Mouse (Mus musculus) adrenal gland, postnatal 25 days (tissue): ENCODE measurements around the gene Mt2. TPM values are rescaled to one million over a fixed set of nuclear protein-coding genes. Genes with fewer than 3 reads are reported as not detected.

Experiments used
- DNase-seq: peaks from one replicate; pipeline ENCODE4 v3.0.0; 2021; ENCODE audit warnings: mixed read lengths
- total RNA-seq: library from RNA; stranded (reverse); gene quantifications from 2 replicates; pipeline ENCODE4 v1.2.3, GENCODE M21; 2021

Gene Mt2
- total RNA-seq, 1 experiment from 2014 or later: 81.5 TPM

- DNase-seq: peak; percentile 27
Measured at GRCm38 (mm10) chr8:94199202-94199869, 26.9 kb downstream of the Mt2 start.

GRCm38 (mm10) chr8:94204043-94204442 lies 31.6 kb downstream of the Mt2 start:
- no peak for DNase-seq

DNA sequence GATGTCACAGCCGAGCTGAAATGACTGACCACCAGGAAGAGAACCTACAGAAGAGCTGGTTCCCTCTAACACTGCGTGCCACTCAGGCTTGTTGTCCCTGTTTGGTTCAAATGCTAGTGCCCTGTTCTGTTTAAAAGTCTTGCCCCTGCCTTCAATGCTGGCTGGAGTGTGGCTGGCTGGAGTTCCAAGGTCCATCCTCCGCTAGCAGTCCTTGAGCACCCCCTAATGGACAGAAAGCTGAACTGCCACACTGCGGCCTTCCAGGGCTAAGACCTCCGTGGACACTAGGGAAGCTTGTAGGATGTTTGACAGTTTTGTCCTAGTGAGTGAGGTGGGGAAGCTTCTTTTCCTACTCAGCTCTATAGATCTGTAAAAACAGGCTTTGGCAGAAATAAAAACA lies 33.3 kb downstream of the Mt2 start:
- peak; percentile 70 for DNase-seq

- DNase-seq: no peak
Measured at GRCm38 (mm10) chr8:94206256-94206655, 33.8 kb downstream of the Mt2 start.

- no peak for DNase-seq
Measured at GRCm38 (mm10) chr8:94207491-94207890, 35.0 kb downstream of the Mt2 start.

DNA sequence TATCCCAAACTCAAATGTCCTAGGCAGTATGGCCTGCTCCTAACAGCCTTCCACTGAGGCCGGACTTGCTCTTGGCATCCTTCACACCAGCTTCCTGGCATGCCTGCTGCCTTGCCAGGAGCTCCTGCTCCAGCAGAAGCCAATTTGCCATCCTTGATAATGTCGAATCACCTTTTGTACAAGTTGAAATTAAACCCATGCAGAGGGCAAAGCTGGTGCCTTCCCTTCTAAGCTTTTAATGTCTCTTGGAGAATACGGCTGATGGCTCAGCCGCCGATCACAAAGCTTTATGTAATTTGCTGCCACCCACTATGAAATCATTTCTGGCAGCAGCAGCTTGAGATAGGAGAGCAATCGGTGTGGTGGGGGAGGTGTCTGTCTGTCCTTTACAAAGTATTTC lies 37.2 kb downstream of the Mt2 start:
- no peak for DNase-seq

DNA sequence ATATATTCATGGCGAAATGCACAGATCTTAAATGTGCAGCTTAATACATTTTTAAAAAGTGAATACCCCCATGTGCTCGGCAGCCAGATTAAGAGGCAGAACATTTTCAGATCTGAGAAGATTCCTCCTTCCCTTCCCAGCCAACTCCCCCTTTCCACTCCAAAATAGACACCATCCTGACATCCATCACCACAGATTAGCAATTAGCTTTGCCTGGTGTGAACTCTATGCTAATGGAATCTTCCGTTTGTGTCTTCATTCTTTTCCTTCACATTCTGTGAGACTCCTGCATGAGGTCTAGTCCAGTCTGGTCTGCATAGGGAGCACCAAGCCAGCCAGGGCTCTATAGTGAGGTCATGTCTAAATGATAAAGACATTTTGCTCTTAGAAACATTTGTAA lies 37.8 kb downstream of the Mt2 start:
- no peak for DNase-seq

- DNase-seq: no peak
Measured at GRCm38 (mm10) chr8:94213819-94214218, 41.4 kb downstream of the Mt2 start.

GRCm38 (mm10) chr8:94214252-94215173 lies 42.0 kb downstream of the Mt2 start, which contains the start of gene Nup93:
TSS of gene Nup93 (plus strand) at chr8:94214564.
- peak; percentile 99 for DNase-seq

Other genes with a start within 250 kb of the Mt2 start
- 294 and 300 TPM in 2 replicates for gene Amfr, start 159.8 kb upstream of the Mt2 start, total RNA-seq
- gene Nudt21, start 135.6 kb upstream of the Mt2 start, total RNA-seq: 38.0 and 44.5 TPM in 2 replicates
- gene Ogfod1, start 135.5 kb upstream of the Mt2 start, total RNA-seq: 16.0 and 21.1 TPM in 2 replicates
- gene Bbs2, start 73.7 kb upstream of the Mt2 start, total RNA-seq: 21.2 and 27.0 TPM in 2 replicates
- not detected in 2 replicates for gene Mt4, start 35.5 kb upstream of the Mt2 start, total RNA-seq
- gene Mt3, start 20.1 kb upstream of the Mt2 start, total RNA-seq: 6.4 and 8.0 TPM in 2 replicates
- gene Mt1, start 6.4 kb downstream of the Mt2 start, total RNA-seq: 182 and 239 TPM in 2 replicates
- 16.1 and 21.9 TPM in 2 replicates for gene Nup93, start 41.9 kb downstream of the Mt2 start, total RNA-seq
- gene Slc12a3, start 156.5 kb downstream of the Mt2 start, total RNA-seq: 0.09 and 0.29 TPM in 2 replicates
- gene Herpud1, start 213.8 kb downstream of the Mt2 start, total RNA-seq: 98.9 and 118 TPM in 2 replicates